Mouse (Mus musculus) lung, adult 2 months (tissue): ENCODE measurements at regions not wholly inside any gene's neighbourhood (a gene's known extent, or its start where the extent isn't known, plus 50 kb on each side); places are given as distances from the start of the nearest gene placed in this dataset.

Experiments used
- CTCF ChIP-seq: fragments of 200-500 bp; IDR thresholded peaks from 2 replicates; pipeline ENCODE4 v1.5.1; 2011; ENCODE audit warnings: mild to moderate bottlenecking, low read length, control low read depth; ENCODE audit not compliant: insufficient read depth
- POLR2A ChIP-seq: fragments of 200-500 bp; IDR thresholded peaks from 2 replicates; pipeline ENCODE4 v1.6.1; 2011; ENCODE audit warnings: low read depth, mild to moderate bottlenecking, control low read depth, low read length, borderline replicate concordance; ENCODE audit errors: extremely low read depth

GRCm38 (mm10) chr8:128239783-128240182 is 118.6 kb upstream of the Nrp1 start:
- no peak for TF ChIP-seq POLR2A
- no peak for TF ChIP-seq CTCF
